Mouse (Mus musculus) heart, embryonic 10.5 days (tissue): ENCODE results near the gene Gnb5. TPM values are rescaled to one million over a fixed set of nuclear protein-coding genes. Genes with fewer than 3 reads are reported as not detected.

Experiments used
- DNase-seq: peaks from one replicate; pipeline ENCODE4 v3.0.0-alpha.2; 2017; ENCODE audit warnings: low spot score
- H3K27ac ChIP-seq: fragments of 300-500 bp; sonication (generic); 2 replicates; pipeline ENCODE4 v1.5.1; 2016; ENCODE audit warnings: mild to moderate bottlenecking
- H3K27me3 ChIP-seq: fragments of 300-500 bp; sonication (generic); 2 replicates; pipeline ENCODE4 v1.6.1; 2016; ENCODE audit warnings: mild to moderate bottlenecking; ENCODE audit not compliant: poor library complexity, insufficient read depth, severe bottlenecking
- H3K36me3 ChIP-seq: fragments of 300-500 bp; sonication (generic); 2 replicates; pipeline ENCODE4 v1.6.1; 2016; ENCODE audit warnings: mild to moderate bottlenecking, moderate library complexity
- H3K4me1 ChIP-seq: fragments of 300-500 bp; sonication (generic); 2 replicates; pipeline ENCODE4 v1.6.1; 2016; ENCODE audit warnings: mild to moderate bottlenecking
- H3K4me3 ChIP-seq: fragments of 300-500 bp; sonication (generic); 2 replicates; pipeline ENCODE4 v1.5.1; 2016; ENCODE audit warnings: mild to moderate bottlenecking, moderate library complexity
- H3K9me3 ChIP-seq: fragments of 300-500 bp; sonication (generic); 2 replicates; pipeline ENCODE4 v1.6.1; 2016; ENCODE audit warnings: mild to moderate bottlenecking, moderate library complexity
- WGBS: fragments of 180-500 bp; shearing (Covaris S2); methylation state at CpG from one replicate; pipeline ENCODE4 v1.1.7; 2016; 5-methylcytosine and 5-hydroxymethylcytosine counted together
- polyA plus RNA-seq: library from polyadenylated mRNA; unstranded; fragments of >200 nt; fragmentation: Nextera tagmentation; extraction: Ambion mirVana; gene quantifications from 2 replicates; pipeline ENCODE4 v1.2.1, GENCODE M21; 2016

The Gnb5 gene
- polyA plus RNA-seq, 1 experiment from 2014 or later = 40.4 TPM

GRCm38 (mm10) chr9:75313138-75313831 lies 7.2 kb downstream of the Gnb5 start:
- H3K4me1 ChIP-seq = peaks cover 22% of the 10 kb centered on the region
- no peaks in the 10 kb centered on the region for H3K27me3 ChIP-seq
- 0 out of 2 replicates have a peak, but pooled peaks cover 5% of the 10 kb centered on the region for H3K36me3 ChIP-seq
- peak overlapping the region; percentile 91 for H3K4me3 ChIP-seq
- peak overlapping the region; percentile 95 for H3K27ac ChIP-seq
- WGBS = 25% methylated on average over 11 of the region's 11 CpGs
- no peaks in the 10 kb centered on the region for H3K9me3 ChIP-seq
- DNase-seq = no peak

GRCm38 (mm10) chr9:75313832-75314516 lies 7.9 kb downstream of the Gnb5 start:
- Histone ChIP-seq H3K27me3 (no peaks in the 10 kb centered on the region), H3K4me3 (peak overlapping the region; percentile 91), H3K27ac (peak overlapping the region; percentile 95), H3K9me3 (no peaks in the 10 kb centered on the region), H3K36me3 (0 out of 2 replicates have a peak, but pooled peaks cover 5% of the 10 kb centered on the region), H3K4me1 (peaks cover 25% of the 10 kb centered on the region)
- DNase-seq = peak; percentile 92
- WGBS = under 1% methylated on average over 49 of the region's 52 CpGs

DNA sequence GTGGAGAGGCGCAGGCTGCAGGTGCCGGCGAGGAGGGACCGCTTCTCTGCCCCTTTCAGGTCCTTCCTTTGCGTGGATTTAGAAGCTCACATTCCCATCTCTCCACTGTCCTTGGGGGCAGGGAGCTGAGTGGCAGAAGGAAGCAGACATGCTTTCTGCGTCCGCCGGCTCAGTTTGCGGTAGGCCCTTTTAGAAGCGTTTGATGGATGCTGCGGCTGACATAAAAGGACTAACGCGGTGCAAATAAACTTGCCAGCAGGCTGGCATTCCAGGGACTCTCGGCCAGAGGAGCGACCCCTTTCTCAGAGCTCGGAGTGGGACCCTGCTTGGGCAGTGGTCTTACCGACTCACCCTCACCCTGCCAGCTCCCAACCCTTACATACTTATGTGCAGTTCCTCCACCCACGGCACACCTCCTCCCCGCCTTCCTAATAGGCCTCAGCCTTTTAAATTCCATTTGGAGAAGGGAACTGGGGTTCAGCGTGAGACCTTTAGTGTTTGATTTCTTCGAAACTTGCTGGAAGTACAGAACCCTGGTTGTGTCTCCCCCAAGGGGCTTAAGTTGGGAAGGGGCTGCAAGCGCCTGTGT lies 8.5 kb downstream of the Gnb5 start:
- Histone ChIP-seq H3K4me1 (peaks cover 31% of the 10 kb centered on the region), H3K9me3 (no peaks in the 10 kb centered on the region), H3K27me3 (no peaks in the 10 kb centered on the region), H3K36me3 (0 out of 2 replicates have a peak, but pooled peaks cover 5% of the 10 kb centered on the region), H3K4me3 (peak overlapping the region; percentile 91), H3K27ac (peak overlapping the region; percentile 95)
- WGBS = 5% methylated on average over 22 of the region's 22 CpGs
- no peak for DNase-seq

- peaks cover 38% of the 10 kb centered on the region for H3K4me1 ChIP-seq
- peak overlapping the region; percentile 91 for H3K4me3 ChIP-seq
- 0 out of 2 replicates have a peak overlapping the region, but pooled peaks have one; percentile 95 for H3K27ac ChIP-seq
- 68% methylated on average over 3 of the region's 3 CpGs for WGBS
- H3K27me3 ChIP-seq = no peaks in the 10 kb centered on the region
- H3K36me3 ChIP-seq = 0 out of 2 replicates have a peak, but pooled peaks cover 5% of the 10 kb centered on the region
- H3K9me3 ChIP-seq = no peaks in the 10 kb centered on the region
- no peak for DNase-seq
Measured at GRCm38 (mm10) chr9:75315238-75315637, 9.2 kb downstream of the Gnb5 start.

DNA sequence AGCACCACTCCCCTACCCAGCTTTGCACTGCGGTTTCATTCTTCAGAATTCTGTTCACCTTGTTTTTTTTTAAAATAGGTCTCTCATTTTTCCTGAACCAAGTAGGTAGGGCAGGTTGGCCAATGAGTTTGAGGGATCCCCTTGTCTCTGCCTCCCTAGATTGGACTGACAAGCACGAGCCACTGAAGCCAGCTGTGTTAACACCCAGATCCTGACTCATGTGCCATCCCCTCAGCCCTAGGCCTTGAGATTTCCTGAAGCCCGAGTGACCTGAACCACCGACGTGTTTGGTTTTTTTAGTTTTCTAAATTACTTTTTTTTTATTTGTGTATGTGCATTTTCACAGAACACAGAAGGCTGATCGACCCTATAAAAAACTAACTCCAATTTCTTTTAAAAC lies 10.7 kb downstream of the Gnb5 start:
- Histone ChIP-seq H3K27me3 (no peaks in the 10 kb centered on the region), H3K27ac (no peak overlapping the region)
- WGBS = 85% methylated on average over 6 of the region's 6 CpGs

GRCm38 (mm10) chr9:75318196-75318595 lies 12.1 kb downstream of the Gnb5 start:
- DNase-seq = no peak
- H3K4me3 ChIP-seq = no peak overlapping the region
- WGBS = 94% methylated on average over 2 of the region's 2 CpGs
- H3K4me1 ChIP-seq = peaks cover 49% of the 10 kb centered on the region
- no peaks in the 10 kb centered on the region for H3K27me3 ChIP-seq
- H3K27ac ChIP-seq = no peak overlapping the region
- no peaks in the 10 kb centered on the region for H3K9me3 ChIP-seq
- 0 out of 2 replicates have a peak, but pooled peaks cover 5% of the 10 kb centered on the region for H3K36me3 ChIP-seq

More for the DNA sequence above, 10.7 kb downstream of the Gnb5 start:
- peaks cover 44% of the 10 kb centered on the region for H3K4me1 ChIP-seq
- no peak for DNase-seq
- 0 out of 2 replicates have a peak, but pooled peaks cover 5% of the 10 kb centered on the region for H3K36me3 ChIP-seq
- H3K9me3 ChIP-seq = no peaks in the 10 kb centered on the region
- no peak overlapping the region for H3K4me3 ChIP-seq

DNA sequence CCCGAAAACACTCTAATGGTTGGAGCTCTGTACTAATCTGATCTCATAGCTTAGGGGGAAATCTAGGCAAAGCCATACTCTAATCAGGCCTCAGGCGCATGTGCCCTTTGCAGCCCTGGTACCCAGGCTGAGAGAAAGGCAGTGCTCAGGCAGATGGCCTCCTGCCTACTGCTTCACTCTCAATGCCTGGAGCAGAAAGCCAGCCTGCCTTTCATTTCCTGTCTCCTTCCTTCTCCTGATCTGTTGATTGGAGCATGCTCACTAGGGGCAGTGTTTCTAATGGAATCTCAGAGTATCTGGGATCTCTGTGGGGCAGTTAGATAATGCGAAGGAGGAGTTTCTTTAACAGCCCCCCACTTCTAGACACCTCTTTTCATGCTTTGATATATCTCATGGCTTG lies 13.3 kb downstream of the Gnb5 start:
- peak overlapping the region; percentile 53; the same call in 1 of the 2 replicates for H3K27ac ChIP-seq
- 0 out of 2 replicates have a peak, but pooled peaks cover 5% of the 10 kb centered on the region for H3K36me3 ChIP-seq
- H3K9me3 ChIP-seq = no peaks in the 10 kb centered on the region
- H3K4me1 ChIP-seq = peaks cover 39% of the 10 kb centered on the region
- no peak overlapping the region for H3K4me3 ChIP-seq
- no peak for DNase-seq
- WGBS = 64% methylated on average over 3 of the region's 3 CpGs
- H3K27me3 ChIP-seq = no peaks in the 10 kb centered on the region

- Histone ChIP-seq H3K27me3 (no peaks in the 10 kb centered on the region), H3K36me3 (peaks cover 18% of the 10 kb centered on the region; the same call in 1 of the 2 replicates), H3K27ac (no peak overlapping the region), H3K9me3 (no peaks in the 10 kb centered on the region), H3K4me3 (no peak overlapping the region), H3K4me1 (peaks cover 27% of the 10 kb centered on the region)
- DNase-seq = no peak
- WGBS = 69% methylated on average over 13 of the region's 13 CpGs
Measured at GRCm38 (mm10) chr9:75322099-75322885, 16.2 kb downstream of the Gnb5 start.

- Histone ChIP-seq H3K27me3 (no peaks in the 10 kb centered on the region), H3K9me3 (no peaks in the 10 kb centered on the region), H3K4me3 (no peak overlapping the region), H3K4me1 (no peaks in the 10 kb centered on the region), H3K36me3 (peaks cover 59% of the 10 kb centered on the region), H3K27ac (no peak overlapping the region)
- WGBS = 91% methylated on average over 3 of the region's 3 CpGs
- DNase-seq = no peak
Measured at GRCm38 (mm10) chr9:75328047-75328446, 22.0 kb downstream of the Gnb5 start.

- H3K9me3 ChIP-seq = no peaks in the 10 kb centered on the region
- no peaks in the 10 kb centered on the region for H3K4me1 ChIP-seq
- DNase-seq = no peak
- no peaks in the 10 kb centered on the region for H3K27me3 ChIP-seq
- WGBS = 95% methylated on average over 8 of the region's 8 CpGs
- H3K27ac ChIP-seq = no peak overlapping the region
- no peak overlapping the region for H3K4me3 ChIP-seq
- H3K36me3 ChIP-seq = peaks cover 75% of the 10 kb centered on the region
Measured at GRCm38 (mm10) chr9:75330821-75331220, 24.7 kb downstream of the Gnb5 start.

DNA sequence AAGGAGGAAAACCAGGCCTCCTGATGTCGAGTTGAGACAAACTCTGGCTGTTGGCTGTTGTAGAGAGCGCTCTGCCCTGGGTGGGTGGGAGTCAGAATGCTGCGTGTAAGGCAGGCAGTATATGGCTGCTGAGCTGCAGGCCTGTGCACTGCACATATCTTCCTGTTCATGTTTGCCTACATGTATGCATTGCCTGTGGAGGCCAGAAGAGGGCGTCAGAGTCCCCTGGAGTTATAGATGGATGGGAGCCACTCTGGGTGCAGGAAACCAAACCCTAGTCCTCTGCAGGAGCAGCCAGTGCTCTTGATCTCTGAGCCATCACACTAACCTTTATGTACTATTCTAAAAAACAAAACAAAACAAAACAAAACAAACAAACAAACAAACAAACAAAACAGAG lies 28.4 kb downstream of the Gnb5 start:
- Histone ChIP-seq H3K27me3 (no peaks in the 10 kb centered on the region), H3K4me1 (no peaks in the 10 kb centered on the region), H3K27ac (no peak overlapping the region), H3K4me3 (no peak overlapping the region), H3K36me3 (peaks cover 89% of the 10 kb centered on the region), H3K9me3 (no peaks in the 10 kb centered on the region)
- no peak for DNase-seq
- 76% methylated on average over 4 of the region's 4 CpGs for WGBS

DNA sequence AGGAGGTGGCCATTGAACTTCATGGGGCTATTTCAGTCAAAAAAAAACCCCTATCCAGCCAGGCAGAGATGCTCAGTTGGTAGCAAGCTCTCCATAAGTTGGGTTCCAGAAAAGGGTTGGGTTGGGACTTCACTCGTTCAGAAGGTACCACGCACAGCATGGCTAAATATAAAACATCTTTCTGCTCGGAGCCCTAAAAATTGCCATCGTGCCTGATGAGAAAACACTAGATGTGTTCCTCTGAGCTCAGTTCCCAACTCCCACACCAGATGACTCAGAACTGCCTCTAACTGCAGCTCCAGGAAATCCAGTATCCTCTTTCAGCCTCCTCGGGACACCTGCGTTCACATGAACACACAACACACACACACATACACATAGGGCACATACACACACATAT lies 31.9 kb downstream of the Gnb5 start:
- Histone ChIP-seq H3K36me3 (peaks cover 88% of the 10 kb centered on the region), H3K9me3 (no peaks in the 10 kb centered on the region), H3K4me1 (no peaks in the 10 kb centered on the region), H3K4me3 (no peak overlapping the region), H3K27ac (no peak overlapping the region), H3K27me3 (no peaks in the 10 kb centered on the region)
- 89% methylated on average over 6 of the region's 6 CpGs for WGBS
- DNase-seq = no peak
